Mouse (Mus musculus): ENCODE measurements at regions not wholly inside any gene's neighbourhood (a gene's known extent, or its start where the extent isn't known, plus 50 kb on each side); places are given as distances from the start of the nearest gene placed in this dataset.
"Not testable (repeated sequence)": the region's sequence is repeated elsewhere in the genome, so short reads cannot be mapped to it uniquely, and the experiment has no call there.

- Histone ChIP-seq H3K9ac (ENCODE audit: insufficient read depth, low read depth, low read length, poor library complexity, severe bottlenecking) (no peak overlapping the region), H3K9me3 (ENCODE audit: control insufficient read depth, insufficient read depth, low read depth, low read length) (no peaks in the 10 kb centered on the region), H3K4me1 (ENCODE audit: control insufficient read depth in 2 of 2, insufficient read depth in 2 of 2, low read length in 2 of 2, poor library complexity in 1 of 2) (peaks cover 22 to 26% of the 10 kb centered on the region in 2 experiments), H3K36me3 (ENCODE audit: control insufficient read depth, insufficient read depth, low read length, poor library complexity, severe bottlenecking) (no peaks in the 10 kb centered on the region), H3K27ac (ENCODE audit: insufficient read depth, low read depth, low read length, poor library complexity, severe bottlenecking) (no peak overlapping the region), H3K4me3 (ENCODE audit: insufficient read depth in 1 of 2, low read depth in 1 of 2, low read length in 2 of 2, poor library complexity in 1 of 2, severe bottlenecking in 1 of 2) (no peak overlapping the region)
- DNase-seq (ENCODE audit: low read depth, low spot score) = no peak
- in situ Hi-C loops (cut with MboI; ENCODE audit: low sequenced_read_pairs in 2 of 2, unreplicated experiment in 2 of 2) = no loop called here
- TF ChIP-seq ZNF384 (IDR thresholded peaks at IDR 0.05; ENCODE audit: low read depth, low read length) = no peak
- TF ChIP-seq HCFC1 (IDR thresholded peaks at IDR 0.05; ENCODE audit: borderline replicate concordance, insufficient read depth, low read length) = no peak
- no peak for TF ChIP-seq CHD2 (IDR thresholded peaks at IDR 0.05; ENCODE audit: low read depth, low read length)
- TF ChIP-seq ZC3H11A (IDR thresholded peaks at IDR 0.05; ENCODE audit: borderline replicate concordance, low read depth, low read length) = no peak
- TF ChIP-seq MAFK (IDR thresholded peaks at IDR 0.05; ENCODE audit: insufficient read depth, low read depth, low read length) = no peak
These were observed 114.2 kb downstream of the Nectin1 start for GRCm38 (mm10) chr9:43857988-43858387.

GRCm38 (mm10) chr9:43858761-43859160 is 115.0 kb downstream of the Nectin1 start:
- DNase-seq (ENCODE audit: low read depth, low spot score) = no peak
- no peak for TF ChIP-seq HCFC1 (IDR thresholded peaks at IDR 0.05; ENCODE audit: borderline replicate concordance, insufficient read depth, low read length)
- no peak for TF ChIP-seq MAFK (IDR thresholded peaks at IDR 0.05; ENCODE audit: insufficient read depth, low read depth, low read length)
- no peak for TF ChIP-seq CHD2 (IDR thresholded peaks at IDR 0.05; ENCODE audit: low read depth, low read length)
- no peak for TF ChIP-seq ZNF384 (IDR thresholded peaks at IDR 0.05; ENCODE audit: low read depth, low read length)
- TF ChIP-seq ZC3H11A (IDR thresholded peaks at IDR 0.05; ENCODE audit: borderline replicate concordance, low read depth, low read length) = no peak
- Histone ChIP-seq H3K36me3 (ENCODE audit: control insufficient read depth, insufficient read depth, low read length, poor library complexity, severe bottlenecking) (no peaks in the 10 kb centered on the region), H3K4me3 (ENCODE audit: insufficient read depth in 1 of 2, low read depth in 1 of 2, low read length in 2 of 2, poor library complexity in 1 of 2, severe bottlenecking in 1 of 2) (no peak overlapping the region), H3K9me3 (ENCODE audit: control insufficient read depth, insufficient read depth, low read depth, low read length) (no peaks in the 10 kb centered on the region), H3K27ac (ENCODE audit: insufficient read depth, low read depth, low read length, poor library complexity, severe bottlenecking) (no peak overlapping the region; the same call in 1 of the 2 replicates), H3K4me1 (ENCODE audit: control insufficient read depth in 2 of 2, insufficient read depth in 2 of 2, low read length in 2 of 2, poor library complexity in 1 of 2) (peaks cover 21 to 29% of the 10 kb centered on the region in 2 experiments), H3K9ac (ENCODE audit: insufficient read depth, low read depth, low read length, poor library complexity, severe bottlenecking) (no peak overlapping the region; the same call in 1 of the 2 replicates)
- in situ Hi-C loops (cut with MboI; ENCODE audit: low sequenced_read_pairs in 2 of 2, unreplicated experiment in 2 of 2) = no loop called here

DNA sequence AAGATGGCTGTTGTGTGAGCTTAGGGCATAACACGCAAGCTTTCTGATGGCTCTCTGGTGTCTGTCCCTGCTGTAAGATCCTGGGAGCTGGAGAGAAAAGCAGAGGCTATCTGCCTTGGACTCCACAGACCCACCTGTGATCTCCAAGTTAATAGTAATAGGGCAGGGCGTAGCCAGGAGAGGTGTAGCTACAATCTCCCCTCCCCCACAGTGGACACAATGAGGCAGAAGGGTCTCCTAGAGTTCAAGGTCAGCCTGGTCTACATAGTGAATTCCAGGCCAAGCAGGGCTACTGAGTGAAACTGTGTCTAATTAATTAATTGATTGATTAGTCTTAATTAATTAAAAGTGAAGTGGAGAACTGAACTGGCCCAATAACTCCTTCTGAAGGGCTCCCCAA is 116.5 kb downstream of the Nectin1 start:
- no peak for DNase-seq (ENCODE audit: low read depth, low spot score)
- Histone ChIP-seq H3K4me3 (ENCODE audit: insufficient read depth in 1 of 2, low read depth in 1 of 2, low read length in 2 of 2, poor library complexity in 1 of 2, severe bottlenecking in 1 of 2) (no peak overlapping the region), H3K9ac (ENCODE audit: insufficient read depth, low read depth, low read length, poor library complexity, severe bottlenecking) (no peak overlapping the region), H3K9me3 (ENCODE audit: control insufficient read depth, insufficient read depth, low read depth, low read length) (no peaks in the 10 kb centered on the region), H3K4me1 (ENCODE audit: control insufficient read depth in 2 of 2, insufficient read depth in 2 of 2, low read length in 2 of 2, poor library complexity in 1 of 2) (peaks cover 18 to 34% of the 10 kb centered on the region in 2 experiments), H3K36me3 (ENCODE audit: control insufficient read depth, insufficient read depth, low read length, poor library complexity, severe bottlenecking) (no peaks in the 10 kb centered on the region), H3K27ac (ENCODE audit: insufficient read depth, low read depth, low read length, poor library complexity, severe bottlenecking) (peak overlapping the region; percentile 61; the same call in 1 of the 2 replicates)
- no peak for TF ChIP-seq ZC3H11A (IDR thresholded peaks at IDR 0.05; ENCODE audit: borderline replicate concordance, low read depth, low read length)
- 0 out of 2 replicates have a peak, but pooled peaks have one; percentile 37 for TF ChIP-seq CHD2 (IDR thresholded peaks at IDR 0.05; ENCODE audit: low read depth, low read length)
- TF ChIP-seq ZNF384 (IDR thresholded peaks at IDR 0.05; ENCODE audit: low read depth, low read length) = no peak
- in situ Hi-C loops (cut with MboI; ENCODE audit: low sequenced_read_pairs in 2 of 2, unreplicated experiment in 2 of 2) = no loop called here

DNA sequence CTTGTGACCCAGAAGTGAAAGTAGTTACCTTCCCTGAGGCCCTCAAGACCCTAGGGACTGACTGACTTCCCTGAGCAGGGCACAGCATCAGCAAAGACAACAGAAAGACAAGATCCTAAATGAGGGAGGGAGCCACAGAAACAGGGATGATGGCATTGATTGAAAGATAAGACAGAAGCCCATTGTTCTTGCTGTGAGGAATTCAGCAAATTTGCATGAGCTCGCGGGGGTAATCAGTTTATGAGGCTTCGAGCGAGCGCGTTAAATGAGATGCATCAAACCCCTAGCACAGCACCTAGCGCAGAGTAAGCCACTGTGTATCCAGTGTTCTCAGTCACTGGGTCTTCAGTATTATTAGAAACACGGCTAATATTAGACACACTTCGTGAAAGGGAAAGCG is 117.6 kb downstream of the Nectin1 start:
- Histone ChIP-seq H3K9ac (ENCODE audit: insufficient read depth, low read depth, low read length, poor library complexity, severe bottlenecking) (no peak overlapping the region; the same call in 1 of the 2 replicates), H3K27ac (ENCODE audit: insufficient read depth, low read depth, low read length, poor library complexity, severe bottlenecking) (no peak overlapping the region), H3K36me3 (ENCODE audit: control insufficient read depth, insufficient read depth, low read length, poor library complexity, severe bottlenecking) (no peaks in the 10 kb centered on the region), H3K4me3 (ENCODE audit: insufficient read depth in 1 of 2, low read depth in 1 of 2, low read length in 2 of 2, poor library complexity in 1 of 2, severe bottlenecking in 1 of 2) (no peak overlapping the region), H3K4me1 (ENCODE audit: control insufficient read depth in 2 of 2, insufficient read depth in 2 of 2, low read length in 2 of 2, poor library complexity in 1 of 2) (peaks cover 18 to 34% of the 10 kb centered on the region in 2 experiments), H3K9me3 (ENCODE audit: control insufficient read depth, insufficient read depth, low read depth, low read length) (no peaks in the 10 kb centered on the region)
- in situ Hi-C loops (cut with MboI; ENCODE audit: low sequenced_read_pairs in 2 of 2, unreplicated experiment in 2 of 2) = no loop called here
- DNase-seq (ENCODE audit: low read depth, low spot score) = no peak
- TF ChIP-seq HCFC1 (IDR thresholded peaks at IDR 0.05; ENCODE audit: borderline replicate concordance, insufficient read depth, low read length) (no peak), ZNF384 (IDR thresholded peaks at IDR 0.05; ENCODE audit: low read depth, low read length) (no peak), MAFK (IDR thresholded peaks at IDR 0.05; ENCODE audit: insufficient read depth, low read depth, low read length) (no peak), ZC3H11A (IDR thresholded peaks at IDR 0.05; ENCODE audit: borderline replicate concordance, low read depth, low read length) (no peak), CHD2 (IDR thresholded peaks at IDR 0.05; ENCODE audit: low read depth, low read length) (no peak)

DNA sequence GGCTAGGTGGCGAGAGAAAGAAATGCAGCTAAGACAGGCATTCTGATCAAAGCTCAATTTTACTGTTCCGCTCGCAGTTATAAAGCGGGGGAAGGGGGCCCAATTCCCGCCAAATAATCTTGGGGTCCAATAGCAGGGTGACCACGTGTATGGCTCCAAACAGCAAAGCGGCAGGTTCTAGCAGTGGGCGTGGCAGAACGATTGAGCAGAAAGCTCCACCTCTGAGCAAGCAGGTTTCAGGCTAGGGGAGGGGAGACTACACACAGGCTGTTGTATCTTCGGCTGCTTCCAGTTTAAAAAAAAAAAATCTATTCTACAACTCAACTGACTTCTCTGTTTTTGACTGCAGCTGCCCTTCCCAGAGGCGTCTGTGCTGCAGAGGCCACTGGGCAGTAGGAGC is 118.2 kb downstream of the Nectin1 start:
- H3K36me3 ChIP-seq (ENCODE audit: control insufficient read depth, insufficient read depth, low read length, poor library complexity, severe bottlenecking); H3K9ac ChIP-seq (ENCODE audit: insufficient read depth, low read depth, low read length, poor library complexity, severe bottlenecking); DNase-seq (ENCODE audit: low read depth, low spot score); H3K9me3 ChIP-seq (ENCODE audit: control insufficient read depth, insufficient read depth, low read depth, low read length); in situ Hi-C loops (cut with MboI; ENCODE audit: low sequenced_read_pairs in 2 of 2, unreplicated experiment in 2 of 2); H3K27ac ChIP-seq (ENCODE audit: insufficient read depth, low read depth, low read length, poor library complexity, severe bottlenecking); H3K4me3 ChIP-seq (ENCODE audit: insufficient read depth in 1 of 2, low read depth in 1 of 2, low read length in 2 of 2, poor library complexity in 1 of 2, severe bottlenecking in 1 of 2): not testable (repeated sequence)
- H3K4me1 ChIP-seq (ENCODE audit: control insufficient read depth in 2 of 2, insufficient read depth in 2 of 2, low read length in 2 of 2, poor library complexity in 1 of 2) = peaks cover 18 to 34% of the 10 kb centered on the region in 2 experiments
